26 mouse cellular contexts compared by ENCODE assay signal in the genomic region with DNA sequence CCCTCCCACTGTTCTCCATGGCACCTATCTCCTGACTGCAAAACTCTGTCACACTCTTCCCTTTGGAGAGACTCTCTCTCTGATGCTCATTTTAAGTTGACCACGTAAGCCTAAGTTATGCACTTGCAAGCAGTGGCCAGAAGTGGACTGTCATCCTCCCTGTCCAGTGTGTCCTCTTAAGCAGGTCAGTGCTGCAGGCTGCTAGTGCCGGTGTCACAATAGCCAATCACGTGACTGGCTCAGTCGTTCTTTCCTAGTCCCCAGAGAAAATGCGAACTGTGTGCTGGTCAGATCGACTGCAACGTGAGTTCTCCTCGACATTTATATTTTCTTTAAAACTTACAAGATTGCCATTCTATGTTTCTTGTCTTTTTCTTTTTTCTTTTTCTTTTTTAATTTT.
"Had no signal": no experiment of that assay in that cellular context is flagged by ENCODE, and none has a peak within 500 bp of the region (broad histone marks: within the 10 kb centered on the region; RNA-seq: fewer than 3 reads in every experiment).

No protein-coding gene starts in this region.

- H3K36me3 ChIP-seq: heart, embryonic 13.5 days; heart, embryonic 15.5 days; hindbrain, embryonic 13.5 days; hindbrain, embryonic 15.5 days; kidney, embryonic 15.5 days; limb, embryonic 13.5 days; limb, embryonic 15.5 days; liver, embryonic 13.5 days had no signal

- DNase-seq: gastrocnemius, postnatal 14 days; gastrocnemius, postnatal 36 days; heart, adult 11 months; heart, adult 2 months; heart, postnatal 14 days; heart, postnatal 36 days; kidney, adult 11 months; kidney, adult 2 months; kidney, adult 9 months; kidney, postnatal 14 days; kidney, postnatal 36 days; layer of hippocampus, adult 9-11 months; layer of hippocampus, postnatal 36 days; left cerebral cortex, postnatal 4 days; liver, embryonic 13.5 days had no signal

- H3K9me3 ChIP-seq: heart, embryonic 13.5 days; heart, embryonic 15.5 days; hindbrain, embryonic 13.5 days; hindbrain, embryonic 15.5 days; kidney, embryonic 15.5 days; limb, embryonic 13.5 days; limb, embryonic 15.5 days; liver, embryonic 13.5 days had no signal

- H3K4me3 ChIP-seq: heart, adult 2 months; heart, embryonic 13.5 days; heart, embryonic 15.5 days; hindbrain, embryonic 13.5 days; hindbrain, embryonic 15.5 days; kidney, embryonic 15.5 days; limb, embryonic 13.5 days; limb, embryonic 15.5 days; liver, embryonic 13.5 days had no signal

- H3K4me2 ChIP-seq: heart, embryonic 11.5 days; heart, embryonic 13.5 days; heart, embryonic 15.5 days; hindbrain, embryonic 13.5 days; hindbrain, embryonic 15.5 days; kidney, embryonic 15.5 days; limb, embryonic 13.5 days; limb, embryonic 15.5 days; liver, embryonic 13.5 days had no signal

- ATAC-seq: hindbrain, postnatal 0 days; intestine, embryonic 16.5 days had no signal

- H3K27ac ChIP-seq: heart, adult 2 months; heart, embryonic 13.5 days; heart, embryonic 15.5 days; hindbrain, embryonic 13.5 days; hindbrain, embryonic 15.5 days; hindbrain, postnatal 0 days; kidney, embryonic 15.5 days; kidney, postnatal 0 days; limb, embryonic 13.5 days; limb, embryonic 15.5 days; liver, embryonic 13.5 days had no signal

- H3K27me3 ChIP-seq: heart, embryonic 13.5 days; heart, embryonic 15.5 days; hindbrain, embryonic 13.5 days; hindbrain, embryonic 15.5 days; kidney, embryonic 15.5 days; limb, embryonic 13.5 days; limb, embryonic 15.5 days; liver, embryonic 13.5 days had no signal

- H3K9ac ChIP-seq: heart, embryonic 13.5 days; heart, embryonic 15.5 days; hindbrain, embryonic 13.5 days; hindbrain, embryonic 15.5 days; kidney, embryonic 15.5 days; limb, embryonic 13.5 days; limb, embryonic 15.5 days; liver, embryonic 13.5 days had no signal

- H3K4me1 ChIP-seq: heart, embryonic 13.5 days; hindbrain, embryonic 13.5 days; hindbrain, embryonic 15.5 days; limb, embryonic 13.5 days had no signal
